Mouse (Mus musculus) testis, adult 2 months (tissue): ENCODE measurements at regions not wholly inside any gene's neighbourhood (a gene's known extent, or its start where the extent isn't known, plus 50 kb on each side); places are given as distances from the start of the nearest gene placed in this dataset.

ENCODE experiments used
- H3K27ac ChIP-seq: fragments of 200-500 bp; 2 replicates; pipeline ENCODE4 v1.5.1; 2012; ENCODE audit warnings: low read depth, low read length; ENCODE audit not compliant: control insufficient read depth, insufficient read depth
- H3K27me3 ChIP-seq: fragments of 200-500 bp; 2 replicates; pipeline ENCODE4 v1.6.1; 2012; ENCODE audit warnings: mild to moderate bottlenecking, low read length, moderate library complexity; ENCODE audit not compliant: control insufficient read depth, insufficient read depth
- H3K36me3 ChIP-seq: fragments of 200-500 bp; 2 replicates; pipeline ENCODE4 v1.6.1; 2012; ENCODE audit warnings: mild to moderate bottlenecking, low read length; ENCODE audit not compliant: control insufficient read depth, insufficient read depth
- H3K4me1 ChIP-seq: fragments of 200-500 bp; 2 replicates; pipeline ENCODE4 v1.6.1; 2012; ENCODE audit warnings: low read length; ENCODE audit not compliant: control insufficient read depth, insufficient read depth
- H3K4me3 ChIP-seq: fragments of 200-500 bp; 2 replicates; pipeline ENCODE4 v1.5.1; 2012; ENCODE audit warnings: low read depth, mild to moderate bottlenecking, low read length, moderate library complexity, mixed read lengths; ENCODE audit not compliant: control insufficient read depth
- CTCF ChIP-seq: fragments of 200-500 bp; IDR thresholded peaks from 2 replicates; pipeline ENCODE4 v1.5.1; 2012; ENCODE audit warnings: low read depth, mild to moderate bottlenecking, inconsistent platforms, low read length, moderate library complexity; ENCODE audit not compliant: control insufficient read depth, insufficient read depth, insufficient replicate concordance
- POLR2A ChIP-seq: fragments of 200-500 bp; IDR thresholded peaks from 2 replicates; pipeline ENCODE4 v1.6.1; 2012; ENCODE audit warnings: low read depth, mild to moderate bottlenecking, inconsistent platforms, low read length, moderate library complexity; ENCODE audit not compliant: control insufficient read depth

DNA sequence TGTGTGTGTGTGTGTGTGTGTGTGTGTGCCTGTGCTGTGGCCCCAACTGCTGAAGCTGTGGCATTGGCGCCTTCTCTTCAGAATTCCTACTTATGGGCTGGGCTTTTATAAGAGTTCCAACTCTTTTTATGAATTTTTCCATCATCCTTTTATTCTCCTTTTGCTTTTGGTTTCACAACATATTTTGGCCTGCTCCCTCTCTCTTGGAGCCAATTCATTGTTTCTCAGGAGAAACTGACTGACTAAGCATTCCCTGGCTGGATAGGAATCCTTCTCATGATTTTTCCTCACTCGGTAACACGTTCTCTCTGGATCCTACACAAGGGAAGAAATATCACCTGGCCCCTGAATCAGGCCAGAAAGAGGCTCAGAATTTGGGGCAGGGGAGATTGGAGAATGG lies 551.1 kb upstream of the Tnp1 start:
- TF ChIP-seq CTCF: no peak
- TF ChIP-seq POLR2A: no peak

DNA sequence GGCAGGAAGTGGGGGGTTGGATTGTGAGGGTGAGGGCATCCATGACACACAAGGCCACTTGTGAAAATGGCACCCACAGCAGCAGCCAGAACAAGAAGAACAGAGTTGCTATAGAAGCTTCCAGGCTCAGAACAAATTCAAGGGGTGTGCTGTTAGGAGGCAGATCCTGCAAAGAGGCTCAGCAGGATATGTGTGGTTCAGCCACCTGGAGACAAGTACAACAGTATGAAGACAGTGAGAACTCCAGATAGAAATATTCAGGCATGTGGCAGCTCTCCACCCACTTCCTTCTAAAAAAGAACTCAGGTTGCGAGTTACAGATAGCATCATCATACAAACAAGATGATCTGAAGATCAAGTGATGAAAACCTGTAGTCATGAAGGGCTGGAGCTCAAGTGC lies 544.9 kb upstream of the Tnp1 start:
- Histone ChIP-seq H3K36me3 (no peaks in the 10 kb centered on the region), H3K27ac (no peak overlapping the region), H3K4me1 (no peaks in the 10 kb centered on the region), H3K27me3 (no peaks in the 10 kb centered on the region), H3K4me3 (no peak overlapping the region)
- TF ChIP-seq CTCF (no peak), POLR2A (no peak)

More for the DNA sequence above, 551.1 kb upstream of the Tnp1 start:
- Histone ChIP-seq H3K36me3 (no peaks in the 10 kb centered on the region), H3K4me1 (no peaks in the 10 kb centered on the region), H3K4me3 (no peak overlapping the region), H3K27ac (no peak overlapping the region), H3K27me3 (no peaks in the 10 kb centered on the region)

- Histone ChIP-seq H3K36me3 (no peaks in the 10 kb centered on the region), H3K4me1 (no peaks in the 10 kb centered on the region), H3K27me3 (no peaks in the 10 kb centered on the region), H3K27ac (no peak overlapping the region), H3K4me3 (no peak overlapping the region)
- TF ChIP-seq CTCF (no peak), POLR2A (no peak)
Measured at GRCm38 (mm10) chr1:73547877-73548276, 532.2 kb upstream of the Tnp1 start.

DNA sequence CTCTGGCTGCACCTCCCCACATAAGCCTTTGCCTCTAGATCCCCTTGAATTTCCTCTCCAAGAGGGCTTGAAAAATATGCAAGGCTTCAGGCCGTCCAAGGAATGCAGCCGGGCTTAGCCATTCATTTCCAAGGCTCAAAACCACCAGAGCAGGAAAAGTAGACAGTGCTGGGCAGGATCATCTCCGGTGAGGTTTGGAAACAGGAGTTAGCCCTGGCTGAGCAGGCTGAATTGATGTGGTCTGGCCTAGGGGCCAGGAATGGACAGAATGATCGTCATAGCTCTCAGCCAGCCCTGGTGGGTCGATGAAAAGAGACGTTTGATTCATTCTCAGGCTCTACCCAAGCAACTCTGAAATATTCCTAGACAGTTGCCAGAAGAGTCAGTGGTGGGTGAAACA lies 529.7 kb upstream of the Tnp1 start:
- no peaks in the 10 kb centered on the region for H3K36me3 ChIP-seq
- TF ChIP-seq CTCF (no peak), POLR2A (no peak)
- no peak overlapping the region for H3K4me3 ChIP-seq
- no peak overlapping the region for H3K27ac ChIP-seq
- no peaks in the 10 kb centered on the region for H3K4me1 ChIP-seq
- no peaks in the 10 kb centered on the region for H3K27me3 ChIP-seq

DNA sequence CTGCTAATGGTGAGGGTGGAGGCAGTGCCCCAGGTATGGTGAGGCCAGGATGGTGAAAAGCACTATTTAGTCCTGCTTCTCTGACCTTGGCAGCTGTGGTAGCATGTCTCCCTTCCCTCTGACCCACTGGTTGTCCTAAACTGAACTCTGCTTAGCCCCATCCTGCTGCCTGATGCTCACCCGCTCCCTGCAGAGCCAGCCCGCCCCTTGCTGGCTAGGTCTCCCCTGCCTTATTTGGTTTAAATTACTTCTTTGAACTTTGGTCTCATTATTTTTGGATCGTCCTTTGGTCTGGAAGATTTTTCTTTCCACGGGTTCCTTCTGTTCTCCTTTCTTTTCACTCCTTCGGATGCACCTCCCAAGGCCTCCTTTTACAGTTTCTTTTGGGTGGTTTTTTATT lies 525.7 kb upstream of the Tnp1 start:
- H3K27ac ChIP-seq: no peak overlapping the region
- H3K4me3 ChIP-seq: no peak overlapping the region
- no peaks in the 10 kb centered on the region for H3K36me3 ChIP-seq
- H3K4me1 ChIP-seq: no peaks in the 10 kb centered on the region
- H3K27me3 ChIP-seq: no peaks in the 10 kb centered on the region
- TF ChIP-seq POLR2A (no peak), CTCF (no peak)

- no peak overlapping the region for H3K4me3 ChIP-seq
- no peaks in the 10 kb centered on the region for H3K27me3 ChIP-seq
- TF ChIP-seq CTCF (no peak), POLR2A (no peak)
- H3K36me3 ChIP-seq: no peaks in the 10 kb centered on the region
- no peak overlapping the region for H3K27ac ChIP-seq
- H3K4me1 ChIP-seq: no peaks in the 10 kb centered on the region
Measured at GRCm38 (mm10) chr1:73538420-73538871, 522.7 kb upstream of the Tnp1 start.

- Histone ChIP-seq H3K27me3 (no peaks in the 10 kb centered on the region), H3K36me3 (no peaks in the 10 kb centered on the region), H3K4me1 (no peaks in the 10 kb centered on the region), H3K27ac (no peak overlapping the region), H3K4me3 (no peak overlapping the region)
- no peak for TF ChIP-seq POLR2A
- TF ChIP-seq CTCF: no peak
Measured at GRCm38 (mm10) chr1:73535726-73536265, 520.1 kb upstream of the Tnp1 start.

- TF ChIP-seq POLR2A (no peak), CTCF (no peak)
- no peaks in the 10 kb centered on the region for H3K4me1 ChIP-seq
- H3K27ac ChIP-seq: no peak overlapping the region
- H3K36me3 ChIP-seq: no peaks in the 10 kb centered on the region
- no peak overlapping the region for H3K4me3 ChIP-seq
- H3K27me3 ChIP-seq: no peaks in the 10 kb centered on the region
Measured at GRCm38 (mm10) chr1:73533526-73533925, 517.8 kb upstream of the Tnp1 start.
